Mouse (Mus musculus) lung, postnatal 0 days (tissue): ENCODE results near the gene Ankrd55.

Source experiments
- CTCF ChIP-seq: IDR thresholded peaks from 2 replicates; pipeline ENCODE4 v1.5.1; 2016; ENCODE audit warnings: antibody characterized with exemption, mild to moderate bottlenecking
- EP300 ChIP-seq: IDR thresholded peaks from 2 replicates; pipeline ENCODE4 v1.6.1; 2016; ENCODE audit warnings: antibody characterized with exemption, mild to moderate bottlenecking, control low read depth

GRCm38 (mm10) chr13:112335531-112335930 lies 47.3 kb downstream of the Ankrd55 start:
- no peak for TF ChIP-seq CTCF
- no peak for TF ChIP-seq EP300
